In genomic region chrX:103630303-103630702, GRCm38 (mm10) we compare ENCODE assay signal across 29 mouse cellular contexts. TPM values are rescaled to one million over a fixed set of nuclear protein-coding genes. Genes with fewer than 3 reads are reported as not detected.
DNase-seq lines count a peak whose midpoint lies in the region; ATAC-seq and TF ChIP-seq lines count a peak whose summit lies in the region.
"Had no signal": no experiment of that assay in that cellular context is flagged by ENCODE, and none has a peak within 500 bp of the region (broad histone marks: within the 10 kb centered on the region; RNA-seq: fewer than 3 reads in every experiment).

TSS of gene Zcchc13 (plus strand) at chrX:103630586.

- no peak for TF ChIP-seq POLR2A in ES-Bruce4 (IDR thresholded peaks at IDR 0.05; ENCODE audit: insufficient read depth, low read length)

- no peak for TF ChIP-seq EP300 in ES-Bruce4 (IDR thresholded peaks at IDR 0.05; ENCODE audit: insufficient read depth, low read depth, low read length)

- no peak within 1 kb of the TSS for H3K27ac ChIP-seq in ES-Bruce4 (ENCODE audit: insufficient read depth, low read length)
- H3K27ac ChIP-seq: embryonic facial prominence, embryonic 12.5 days; embryonic facial prominence, embryonic 15.5 days; forebrain, embryonic 15.5 days; heart, adult 2 months; hindbrain, embryonic 13.5 days; intestine, embryonic 15.5 days had no signal

- no peak for TF ChIP-seq CTCF in ES-Bruce4 (IDR thresholded peaks at IDR 0.05; ENCODE audit: low read depth, low read length)

- peak; percentile 85 for DNase-seq in heart, adult 11 months
- no peak for DNase-seq in heart, adult 8-10 months (ENCODE audit: low spot score)
- DNase-seq in ZHBTc4 (ENCODE audit: low read depth, low spot score): peak; percentile 43
- DNase-seq in embryo, embryonic 11 days: no peak
- DNase-seq: adrenal gland, postnatal 10 days; adrenal gland, postnatal 36 days; cerebellum, adult 18-20 months; cerebellum, adult 9-10 months; cerebellum, postnatal 14 days; gastrocnemius, postnatal 25 days; heart, adult 2 months; kidney, adult 11 months had no signal

- no peaks in the 10 kb centered on the region for H3K36me3 ChIP-seq in ES-Bruce4 (ENCODE audit: control insufficient read depth, insufficient read depth, low read length, poor library complexity, severe bottlenecking)
- H3K36me3 ChIP-seq: embryonic facial prominence, embryonic 12.5 days; embryonic facial prominence, embryonic 15.5 days; forebrain, embryonic 15.5 days; hindbrain, embryonic 13.5 days; intestine, embryonic 15.5 days had no signal

- 0 out of 2 replicates have a peak within 1 kb of the TSS, but pooled peaks have one; percentile 4 for H3K9ac ChIP-seq in ES-Bruce4 (ENCODE audit: low read depth, poor library complexity, severe bottlenecking)
- H3K9ac ChIP-seq: embryonic facial prominence, embryonic 12.5 days; embryonic facial prominence, embryonic 15.5 days; forebrain, embryonic 15.5 days; hindbrain, embryonic 13.5 days; intestine, embryonic 15.5 days had no signal

- no peak for ATAC-seq in megakaryocyte, adult 5-6 weeks (ENCODE audit: poor library complexity, severe bottlenecking)
- ATAC-seq: activated CD4-positive, CD25-positive, alpha-beta regulatory T cell, adult 4 months; forebrain, embryonic 15.5 days; hindbrain, embryonic 16.5 days; intestine, embryonic 15.5 days had no signal

- H3K4me3 ChIP-seq in ES-Bruce4 (ENCODE audit: low read depth, low read length): peak within 1 kb of the TSS; percentile 42
- H3K4me3 ChIP-seq: embryonic facial prominence, embryonic 12.5 days; embryonic facial prominence, embryonic 15.5 days; forebrain, embryonic 15.5 days; heart, adult 2 months; hindbrain, embryonic 13.5 days; intestine, embryonic 15.5 days had no signal

- no peaks in the 10 kb centered on the region for H3K9me3 ChIP-seq in ES-Bruce4 (replicated peaks; ENCODE audit: control insufficient read depth, insufficient read depth, low read length, poor library complexity, severe bottlenecking)
- H3K9me3 ChIP-seq: embryonic facial prominence, embryonic 12.5 days; embryonic facial prominence, embryonic 15.5 days; forebrain, embryonic 15.5 days; hindbrain, embryonic 13.5 days; intestine, embryonic 15.5 days had no signal

- no peaks in the 10 kb centered on the region for H3K4me1 ChIP-seq in ES-Bruce4 (ENCODE audit: control insufficient read depth, insufficient read depth, low read length)
- H3K4me1 ChIP-seq: embryonic facial prominence, embryonic 12.5 days; embryonic facial prominence, embryonic 15.5 days; forebrain, embryonic 15.5 days; hindbrain, embryonic 13.5 days; intestine, embryonic 15.5 days had no signal

- no peaks in the 10 kb centered on the region for H3K27me3 ChIP-seq in ES-Bruce4 (ENCODE audit: control insufficient read depth, insufficient read depth, low read length, poor library complexity, severe bottlenecking)
- H3K27me3 ChIP-seq: embryonic facial prominence, embryonic 12.5 days; embryonic facial prominence, embryonic 15.5 days; forebrain, embryonic 15.5 days; intestine, embryonic 15.5 days had no signal

RNA-seq across cellular contexts. Expression of gene Zcchc13, which starts in this region (rescaled TPM):
- not detected for total RNA-seq in heart, adult 8-10 months (2022)
- not detected in 2 replicates for polyA plus RNA-seq in ES-Bruce4 (2011; ENCODE audit: insufficient read depth, insufficient read length, low read depth, missing spikeins)
- total RNA-seq in megakaryocyte, adult 5-6 weeks (2015): 0.30 TPM in 1 of 2 replicates, not detected in the other
- total RNA-seq in megakaryocyte, adult 5-6 weeks (2017): not detected in 2 replicates
- total RNA-seq: adrenal gland, postnatal 10 days; adrenal gland, postnatal 36 days; gastrocnemius, adult 8-10 months; gastrocnemius, postnatal 25 days; heart, adult 2 months; heart, postnatal 25 days; hematopoietic stem cell, adult 5-6 weeks; MEL had no signal
- polyA plus RNA-seq: activated CD4-positive, CD25-positive, alpha-beta regulatory T cell, adult 4 months; embryonic facial prominence, embryonic 12.5 days; embryonic facial prominence, embryonic 15.5 days; forebrain, embryonic 11.5 days; forebrain, embryonic 15.5 days; heart, adult 2 months; heart, embryonic 11.5 days; heart, embryonic 14.5 days; heart, postnatal 0 days; hindbrain, embryonic 13.5 days; hindbrain, embryonic 16.5 days; intestine, embryonic 15.5 days had no signal

Comparison
In these comparisons a context has a peak if more than half of its experiments do, and no peak if none do; other contexts are left out.
1. DNase-seq: peak in heart, adult 11 months (single experiment) and ZHBTc4 (single experiment); none in heart, adult 8-10 months (single experiment) and embryo, embryonic 11 days (single experiment).